Mouse (Mus musculus) layer of hippocampus, adult 6 months (tissue): ENCODE results near the gene Hsdl2. TPM values are rescaled to one million over a fixed set of nuclear protein-coding genes. Genes with fewer than 3 reads are reported as not detected.

Source experiments
- long read RNA-seq, 2 experiments: library from polyadenylated mRNA; unstranded; transcript quantifications; one replicate each; pipeline ENCODE4 v2.0.0; 2019 to 2020
- polyA plus RNA-seq: library from polyadenylated mRNA; unstranded; fragments of <200 nt; fragmentation: Nextera tagmentation; gene quantifications from 2 replicates; pipeline ENCODE4 v1.2.3, GENCODE M21; 2021

Gene Hsdl2
- 36.7 and 39.7 TPM in 2 replicates for polyA plus RNA-seq
- long read RNA-seq, experiment 1, transcript Hsdl2-201 (11 exons, 2,611 nt) = major isoform, 68 of 100 reads
- long read RNA-seq, experiment 1, partial matches to known transcripts = 11 of 100 reads
- long read RNA-seq, experiment 1, other reads (novel, unspliced or antisense) = 19 of 100 reads
- long read RNA-seq, experiment 2, transcript Hsdl2-202 (12 exons, 2,626 nt) = minor isoform, 27 of 493 reads
- long read RNA-seq, experiment 2, transcript Hsdl2-201 (11 exons, 2,611 nt) = major isoform, 380 of 493 reads
- long read RNA-seq, experiment 2, partial matches to known transcripts = 12 of 493 reads
- long read RNA-seq, experiment 2, other reads (novel, unspliced or antisense) = 74 of 493 reads

DNA sequence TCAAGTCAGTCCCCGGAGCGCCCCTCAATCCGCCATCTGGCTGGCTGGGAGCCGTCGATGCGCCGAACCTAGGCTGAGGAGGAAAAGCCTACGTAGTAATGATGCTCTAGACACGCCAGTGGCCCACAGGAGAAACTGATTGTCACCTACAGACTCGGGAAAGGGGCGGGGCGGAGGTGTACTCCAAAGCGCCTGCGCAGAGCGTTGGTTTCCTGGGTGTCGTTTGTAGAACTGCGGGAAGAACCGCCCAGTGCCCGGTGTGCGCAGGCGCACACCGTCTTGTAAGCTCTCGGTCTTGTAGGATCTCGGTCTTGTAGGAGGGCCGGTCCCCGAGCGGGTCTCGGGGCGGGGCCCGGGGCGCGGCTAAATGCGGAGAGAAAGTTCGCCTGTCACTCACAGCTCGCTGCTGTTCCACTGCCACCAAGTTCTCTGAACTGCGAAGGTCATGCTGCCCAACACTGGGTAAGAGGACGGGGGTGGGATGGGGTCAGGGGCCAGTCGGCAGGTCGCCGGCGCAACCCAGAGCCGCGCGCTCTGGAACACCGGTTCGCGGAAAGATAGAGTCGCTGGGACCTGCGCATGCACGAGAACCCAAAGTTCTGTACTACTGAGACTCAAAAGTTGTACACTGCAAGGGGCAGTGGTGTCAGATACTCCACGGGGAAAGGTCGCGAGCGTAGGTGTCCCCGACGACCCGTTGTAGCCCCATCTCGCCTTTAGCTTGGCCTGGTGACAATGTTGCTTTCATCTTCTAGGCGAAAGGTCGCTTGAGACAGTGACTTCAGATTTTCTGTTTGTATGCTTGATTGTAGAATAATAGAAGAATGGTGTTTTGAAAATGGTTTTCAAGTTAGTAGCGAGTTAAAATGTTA is at the start of gene Hsdl2:
TSS of gene Hsdl2 (plus strand) at position 250 of the 872 bp plus-strand sequence.

DNA sequence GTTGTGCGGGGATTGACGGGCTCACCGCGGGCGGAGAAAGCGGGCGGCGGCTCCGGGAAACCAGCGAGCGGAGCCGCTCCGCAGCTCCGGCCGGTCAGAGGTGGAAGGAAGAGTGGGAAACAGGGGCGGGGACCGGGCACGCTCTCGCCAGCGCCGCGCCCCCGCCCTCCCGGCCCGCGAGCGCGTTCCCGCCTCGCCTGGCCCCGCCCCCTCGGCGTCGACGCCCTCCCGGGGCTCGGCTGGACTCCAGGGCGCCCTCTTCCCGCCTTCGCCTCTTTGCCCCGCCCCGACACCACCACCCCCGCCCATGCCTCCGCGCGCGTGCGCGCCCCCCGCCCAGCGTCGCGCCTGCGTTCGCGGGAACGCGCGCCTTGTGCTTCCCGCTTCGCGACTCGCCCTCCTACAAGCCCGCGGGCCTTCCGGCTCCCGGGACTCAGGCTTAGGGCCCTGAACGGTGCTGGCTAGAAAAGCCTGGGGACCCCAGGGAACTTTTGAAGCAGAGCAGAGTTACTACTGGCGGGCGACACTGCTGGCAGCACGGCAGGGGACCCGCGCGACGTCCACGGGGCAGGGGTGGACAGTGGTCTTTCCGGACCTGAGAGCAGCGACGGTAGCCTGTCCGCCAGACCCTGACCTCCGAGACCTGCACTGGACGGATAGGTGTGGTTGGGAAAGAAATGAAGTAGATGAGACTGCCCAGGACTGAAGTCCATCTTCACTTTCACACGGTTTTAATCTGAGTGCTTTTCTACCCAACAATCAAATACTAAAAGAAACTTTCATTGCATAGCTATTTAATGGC is 32.0 kb upstream of the Hsdl2 start, which contains the start of gene Ptbp3:
TSS of gene Ptbp3 (minus strand) at position 190 of the 802 bp plus-strand sequence.

DNA sequence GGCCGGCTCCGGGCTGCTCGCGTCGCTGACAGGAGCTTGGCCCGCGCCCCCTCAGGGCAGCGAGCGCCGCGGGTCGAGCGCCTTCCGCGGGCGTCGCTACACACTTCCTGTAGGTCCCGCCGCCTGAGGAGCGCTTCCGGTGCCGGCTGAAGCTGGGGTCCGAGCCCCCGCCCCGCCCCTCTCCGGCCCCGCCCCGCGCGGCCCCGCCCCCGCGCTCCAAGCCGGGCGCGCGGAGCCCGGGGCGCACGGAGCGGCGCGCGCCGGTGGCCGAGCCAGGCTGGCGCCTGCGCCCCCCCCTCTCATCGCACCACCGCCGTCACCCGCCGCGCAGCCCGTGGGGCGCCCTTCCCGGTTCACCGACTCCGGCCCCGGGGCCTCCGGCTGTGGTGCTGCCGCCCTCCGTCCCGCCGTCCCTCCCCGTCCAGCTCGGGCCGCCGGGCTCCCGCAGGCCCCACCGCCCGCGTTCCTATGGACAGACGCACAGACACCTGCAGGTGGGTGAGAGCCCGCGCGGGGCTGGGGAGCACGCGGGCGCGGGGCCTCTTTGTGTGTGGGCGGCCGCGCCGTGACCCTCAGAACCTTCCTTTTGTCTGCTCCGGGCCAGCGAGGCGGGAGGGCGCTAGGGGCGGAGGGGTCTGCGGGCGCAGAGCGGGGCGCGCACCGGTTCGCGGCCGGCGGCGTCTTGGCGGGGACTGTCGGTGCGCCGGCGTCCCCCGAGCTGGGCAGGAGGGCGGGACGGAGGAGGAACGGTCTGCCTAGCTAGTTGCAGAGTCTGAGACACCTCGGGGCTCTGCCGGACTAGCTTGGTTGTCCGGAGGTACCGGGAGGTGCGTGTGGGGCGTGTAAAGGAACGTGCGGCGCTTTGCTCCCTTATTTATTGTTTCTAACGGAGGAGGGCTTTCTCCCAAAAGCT is 44.9 kb downstream of the Hsdl2 start, which contains the start of gene E130308A19Rik:
TSS of gene E130308A19Rik (plus strand) at position 214 of the 913 bp plus-strand sequence.

Other genes with a start within 250 kb of the Hsdl2 start
- 1.3 and 1.9 TPM in 2 replicates for gene Susd1, start 142.9 kb upstream of the Hsdl2 start, polyA plus RNA-seq
- 5.1 and 6.7 TPM in 2 replicates for gene Ptbp3, start 32.2 kb upstream of the Hsdl2 start, polyA plus RNA-seq
- gene E130308A19Rik, start 44.6 kb downstream of the Hsdl2 start, polyA plus RNA-seq = 3.8 and 4.0 TPM in 2 replicates
- 15.1 and 16.6 TPM in 2 replicates for gene Inip, start 220.0 kb downstream of the Hsdl2 start, polyA plus RNA-seq
- gene Snx30, start 224.3 kb downstream of the Hsdl2 start, polyA plus RNA-seq = 5.7 and 6.9 TPM in 2 replicates